Mouse (Mus musculus) bone marrow, adult 2 months (tissue): ENCODE results near the gene Ccdc39. TPM values are rescaled to one million over a fixed set of nuclear protein-coding genes. Genes with fewer than 3 reads are reported as not detected.
A peak's percentile ranks its signal among the peaks of the same experiment; 100 is the strongest.

Experiments used
- H3K27ac ChIP-seq: fragments of 200-500 bp; 2 replicates; pipeline ENCODE4 v1.5.1; 2012; ENCODE audit warnings: low read depth, mild to moderate bottlenecking, control low read depth, inconsistent platforms, low read length; ENCODE audit not compliant: control insufficient read depth, poor library complexity, insufficient read depth
- H3K4me1 ChIP-seq: fragments of 200-500 bp; 2 replicates; pipeline ENCODE4 v1.6.1; 2011; ENCODE audit warnings: low read length; ENCODE audit not compliant: control insufficient read depth, insufficient read depth
- H3K4me3 ChIP-seq: fragments of 200-500 bp; replicated peaks from 2 replicates; pipeline ENCODE3; 2011; ENCODE audit warnings: mild to moderate bottlenecking, low read depth, low read length, control low read depth; ENCODE audit not compliant: control insufficient read depth
- CTCF ChIP-seq: fragments of 200-500 bp; IDR thresholded peaks from 2 replicates; pipeline ENCODE4 v1.5.1; 2011; ENCODE audit warnings: low read length, control low read depth; ENCODE audit not compliant: control insufficient read depth, insufficient read depth
- POLR2A ChIP-seq: fragments of 200-500 bp; IDR thresholded peaks from 2 replicates; pipeline ENCODE4 v1.6.1; 2011; ENCODE audit warnings: low read depth, mild to moderate bottlenecking, control low read depth, low read length, borderline replicate concordance; ENCODE audit not compliant: control insufficient read depth
- whole genome bisulfite sequencing: fragments of 180-500 bp; shearing (Covaris S2); methylation state at CpG from one replicate; pipeline ENCODE4 v1.1.7; 2018; 5-methylcytosine and 5-hydroxymethylcytosine counted together
- polyA plus RNA-seq: library from polyadenylated mRNA; stranded (reverse); fragments of >200 nt; gene quantifications from 2 replicates; pipeline ENCODE4 v1.2.4, GENCODE M21; 2011; ENCODE audit warnings: low replicate concordance; ENCODE audit not compliant: missing spikeins, insufficient read depth, insufficient read length

Ccdc39 gene
- polyA plus RNA-seq, 1 experiment, result not detected

- Histone ChIP-seq H3K4me1 (no peaks in the 10 kb centered on the region), H3K4me3 (no peak overlapping the region), H3K27ac (no peak overlapping the region)
- TF ChIP-seq POLR2A (no peak), CTCF (no peak)
- WGBS, result 89% methylated on average over 1 of the region's 1 CpGs
Observed at GRCm38 (mm10) chr3:33807151-33807550, 37.0 kb downstream of the Ccdc39 start.

DNA sequence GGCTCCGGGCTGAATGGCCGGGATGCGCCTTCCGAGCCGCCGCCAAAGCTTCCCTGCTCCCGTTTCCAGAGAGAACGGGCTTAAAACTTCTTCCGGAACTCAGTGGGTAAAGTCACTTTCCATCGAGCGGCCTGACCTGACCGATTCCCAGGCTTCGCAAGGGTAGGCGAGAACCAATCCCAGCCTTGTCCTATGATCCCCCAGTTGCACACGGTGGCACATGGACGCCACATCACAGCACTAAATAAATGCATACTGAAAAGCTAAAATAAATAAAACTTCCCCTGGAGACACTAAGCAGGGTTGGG, 43.6 kb downstream of the Ccdc39 start:
- under 1% methylated on average over 16 of the region's 16 CpGs for WGBS
- peak overlapping the region; percentile 96 for H3K4me3 ChIP-seq
- no peak for TF ChIP-seq POLR2A
- TF ChIP-seq CTCF, result no peak
- H3K4me1 ChIP-seq, result no peaks in the 10 kb centered on the region
- H3K27ac ChIP-seq, result peak overlapping the region; percentile 100

DNA sequence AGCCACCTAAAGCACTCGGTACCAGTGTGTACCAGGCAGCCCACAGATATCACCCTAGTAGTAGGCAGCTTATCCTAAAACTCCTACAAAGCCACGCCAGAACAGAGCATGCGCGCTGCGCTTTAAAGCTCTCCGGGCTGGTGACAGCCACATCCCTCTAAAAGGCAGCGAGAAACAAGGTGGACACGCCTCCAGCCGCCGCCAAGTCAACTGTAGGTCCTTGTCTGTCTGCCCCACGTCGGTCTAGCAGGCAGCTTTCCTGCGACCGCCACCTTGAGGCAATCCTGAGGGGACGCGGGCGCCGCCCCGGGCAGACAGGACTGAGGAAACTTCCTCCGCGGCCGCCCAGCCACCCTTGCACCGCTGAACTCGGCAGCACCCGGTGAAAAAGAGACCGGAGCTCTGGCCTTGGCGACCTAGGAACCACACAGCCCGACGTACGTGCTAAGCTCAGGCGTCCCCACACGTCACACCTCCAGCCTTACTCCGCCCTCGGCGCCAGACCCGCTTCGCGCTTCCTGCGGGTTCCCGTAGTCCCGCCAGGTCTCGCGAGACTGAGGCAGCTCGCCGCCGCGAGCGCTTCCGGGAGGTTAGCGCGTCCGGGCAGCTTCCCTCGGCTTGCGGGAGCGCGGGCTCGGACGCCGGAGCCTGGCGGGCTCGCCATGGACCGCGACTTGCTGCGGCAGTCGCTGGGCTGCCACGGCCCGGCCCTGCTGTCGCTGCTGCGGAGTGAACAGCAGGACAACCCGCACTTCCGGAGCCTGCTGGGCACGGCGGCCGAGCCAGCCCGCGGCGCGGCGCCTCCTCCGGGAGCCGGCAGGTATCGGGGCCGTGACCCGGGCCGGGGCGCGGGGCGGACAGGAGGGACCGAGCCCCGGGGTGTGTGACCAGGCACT, 44.2 kb downstream of the Ccdc39 start, which contains the start of gene Ttc14:
Ttc14 (plus strand) TSS at position 216 of the 896 bp plus-strand sequence.
- peak within 1 kb of the TSS; percentile 100 for H3K27ac ChIP-seq
- TF ChIP-seq CTCF (peak; percentile 18; the same call in 1 of the 2 replicates), POLR2A (peak; percentile 94; the same call in 1 of the 2 replicates)
- under 1% methylated on average over 90 of the region's 90 CpGs for WGBS
- peak within 1 kb of the TSS; percentile 96 for H3K4me3 ChIP-seq
- H3K4me1 ChIP-seq, result no peaks in the 10 kb centered on the region

DNA sequence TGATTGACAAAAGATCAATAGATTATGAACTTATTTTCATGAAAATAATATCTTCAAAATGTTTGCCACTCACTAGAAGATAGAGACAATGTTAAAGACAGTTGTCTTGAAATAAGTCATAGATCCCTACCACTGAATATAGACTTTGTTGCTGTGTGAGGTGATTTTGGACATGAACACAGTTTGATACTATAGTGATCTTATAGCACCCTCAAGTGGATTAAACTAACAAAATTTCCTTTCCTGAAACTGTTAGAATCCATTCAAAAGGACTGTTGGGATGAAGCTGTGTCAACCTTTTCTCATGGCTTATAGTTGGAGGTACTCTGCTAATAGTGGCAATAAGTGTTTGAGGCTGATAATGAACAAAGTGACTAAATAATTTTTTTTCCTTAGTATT, 53.1 kb downstream of the Ccdc39 start:
- TF ChIP-seq CTCF, result no peak
- TF ChIP-seq POLR2A, result no peak
- Histone ChIP-seq H3K4me1 (no peaks in the 10 kb centered on the region), H3K4me3 (no peak overlapping the region), H3K27ac (no peak overlapping the region)

Other genes with a start within 250 kb of the Ccdc39 start
- 17.1 and 22.1 TPM in 2 replicates for gene Ttc14, start 44.5 kb downstream of the Ccdc39 start, polyA plus RNA-seq
- gene Fxr1, start 175.6 kb upstream of the Ccdc39 start, polyA plus RNA-seq, result 39.8 and 65.6 TPM in 2 replicates
- gene Dnajc19, start 237.0 kb upstream of the Ccdc39 start, polyA plus RNA-seq, result 36.7 and 46.3 TPM in 2 replicates